Mouse (Mus musculus) liver, embryonic 14.5 days (tissue): ENCODE measurements around the gene Snx27. TPM values are rescaled to one million over a fixed set of nuclear protein-coding genes. Genes with fewer than 3 reads are reported as not detected.
A peak's percentile ranks its signal among the peaks of the same experiment; 100 is the strongest.

Experiments used
- ATAC-seq: fragments of 200-750 bp; cut with Nextera tagmentation; 2 replicates; pipeline ENCODE4 v1.8.0; 2017; ENCODE audit warnings: moderate number of reproducible peaks, mild to moderate bottlenecking, moderate library complexity; ENCODE audit not compliant: insufficient read depth
- DNase-seq, 3 experiments: peaks; one replicate each; pipeline ENCODE4 v3.0.0-alpha.2; 2012 to 2013; ENCODE audit warnings: low read depth in 3 of 3, low spot score in 3 of 3
- H3K27ac ChIP-seq: fragments of 300-500 bp; sonication (generic); 2 replicates; pipeline ENCODE4 v1.5.1; 2014; ENCODE audit warnings: moderate library complexity, mild to moderate bottlenecking, control low read depth, inconsistent platforms
- H3K27me3 ChIP-seq: fragments of 300-500 bp; sonication (generic); 2 replicates; pipeline ENCODE4 v1.6.1; 2014; ENCODE audit warnings: mild to moderate bottlenecking, low read length, moderate library complexity; ENCODE audit not compliant: control insufficient read depth, insufficient read depth
- H3K36me3 ChIP-seq: fragments of 300-500 bp; sonication (generic); replicated peaks from 2 replicates; pipeline ENCODE4 v1.6.1; 2014; ENCODE audit warnings: low read depth; ENCODE audit not compliant: control insufficient read depth, insufficient read depth
- H3K4me1 ChIP-seq, 2 experiments: fragments of 200-500 bp in 1 of 2; fragments of 300-500 bp in 1 of 2; sonication (generic) in 1 of 2; replicated peaks; 2 replicates each; pipeline ENCODE4 v1.6.1; 2012 to 2014; ENCODE audit warnings: antibody characterized with exemption in 1 of 2, inconsistent platforms in 1 of 2, low read length in 1 of 2; ENCODE audit not compliant: control insufficient read depth in 2 of 2, insufficient read depth in 2 of 2
- H3K4me2 ChIP-seq: fragments of 300-500 bp; sonication (generic); 2 replicates; pipeline ENCODE4 v1.6.1; 2014; ENCODE audit warnings: low read depth, mild to moderate bottlenecking, control low read depth, moderate library complexity
- H3K4me3 ChIP-seq, 2 experiments: fragments of 200-500 bp in 1 of 2; fragments of 300-500 bp in 1 of 2; sonication (generic) in 1 of 2; 2 replicates each; pipeline ENCODE4 v1.5.1; 2012 to 2014; ENCODE audit warnings: low read depth in 2 of 2, low read length in 2 of 2, mild to moderate bottlenecking in 2 of 2, control low read depth in 1 of 2, inconsistent platforms in 1 of 2, moderate library complexity in 1 of 2; ENCODE audit not compliant: insufficient read depth in 1 of 2
- H3K9ac ChIP-seq: fragments of 300-500 bp; sonication (generic); replicated peaks from 2 replicates; pipeline ENCODE4 v1.6.1; 2014; ENCODE audit warnings: mild to moderate bottlenecking, control low read depth, moderate library complexity
- H3K9me3 ChIP-seq: fragments of 300-500 bp; sonication (generic); 2 replicates; pipeline ENCODE4 v1.6.1; 2016; ENCODE audit warnings: low read length, mixed read lengths; ENCODE audit not compliant: control insufficient read depth
- CTCF ChIP-seq: IDR thresholded peaks from 2 replicates; pipeline ENCODE4 v1.5.1; 2016; ENCODE audit warnings: antibody characterized with exemption, low read depth, control low read depth
- EP300 ChIP-seq: IDR thresholded peaks from 2 replicates; pipeline ENCODE4 v1.6.1; 2016; ENCODE audit warnings: antibody characterized with exemption, low read depth
- WGBS: fragments of 180-500 bp; shearing (Covaris S2); extraction: QIAGEN DNeasy Blood & Tissue Kit; methylation state at CpG from one replicate; pipeline ENCODE4 v1.1.7; 2014; ENCODE audit not compliant: insufficient replicate concordance; 5-methylcytosine and 5-hydroxymethylcytosine counted together
- polyA plus RNA-seq, 2 experiments: library from polyadenylated mRNA; depleted of rRNA in 1 of 2; stranded (reverse) in 1 of 2; unstranded in 1 of 2; fragments of >200 nt; fragmentation: Nextera tagmentation in 1 of 2; extraction: Ambion mirVana in 1 of 2; gene quantifications; 2 replicates each; pipeline versions ENCODE4 v1.2.1 to v1.2.3; 2012 to 2014

Gene Snx27
- polyA plus RNA-seq, 2 experiments: 5.6 to 9.7 TPM

GRCm38 (mm10) chr3:94595871-94596287 lies 13.4 kb upstream of the Snx27 start:
- ATAC-seq: no peak
- Histone ChIP-seq H3K4me2 (no peak overlapping the region), H3K27ac (no peak overlapping the region), H3K9ac (no peak overlapping the region), H3K4me1 (no peaks in the 10 kb centered on the region), H3K36me3 (no peaks in the 10 kb centered on the region), H3K9me3 (no peaks in the 10 kb centered on the region), H3K4me3 (no peak overlapping the region), H3K27me3 (no peaks in the 10 kb centered on the region)
- 60% methylated on average over 6 of the region's 6 CpGs for WGBS
- no peak for DNase-seq
- no peak for TF ChIP-seq CTCF
- no peak for TF ChIP-seq EP300

GRCm38 (mm10) chr3:94591066-94591465 lies 8.6 kb upstream of the Snx27 start:
- no peaks in the 10 kb centered on the region for H3K36me3 ChIP-seq
- H3K9me3 ChIP-seq: no peaks in the 10 kb centered on the region
- no peaks in the 10 kb centered on the region for H3K27me3 ChIP-seq
- no peak for TF ChIP-seq CTCF
- no peak for TF ChIP-seq EP300
- no peak overlapping the region for H3K9ac ChIP-seq
- WGBS: 56% methylated on average over 5 of the region's 5 CpGs
- H3K4me3 ChIP-seq: no peak overlapping the region
- ATAC-seq (no peak), DNase-seq (no peak)
- H3K4me2 ChIP-seq: no peak overlapping the region
- no peaks in the 10 kb centered on the region for H3K4me1 ChIP-seq
- H3K27ac ChIP-seq: no peak overlapping the region

GRCm38 (mm10) chr3:94587962-94588361 lies 5.4 kb upstream of the Snx27 start:
- Histone ChIP-seq H3K9ac (no peak overlapping the region), H3K4me2 (no peak overlapping the region)
- ATAC-seq: no peak

GRCm38 (mm10) chr3:94582944-94583343 lies 428 bp upstream of the Snx27 start:
- no peak overlapping the region for H3K27ac ChIP-seq

More at GRCm38 (mm10) chr3:94587962-94588361, 5.4 kb upstream of the Snx27 start:
- TF ChIP-seq EP300 (no peak), CTCF (no peak)
- no peak overlapping the region for H3K27ac ChIP-seq
- H3K4me1 ChIP-seq: no peaks in the 10 kb centered on the region
- no peaks in the 10 kb centered on the region for H3K27me3 ChIP-seq
- no peaks in the 10 kb centered on the region for H3K9me3 ChIP-seq
- H3K36me3 ChIP-seq: no peaks in the 10 kb centered on the region
- DNase-seq: peak in 1 of 3 experiments; percentile 40
- WGBS: 43% methylated on average over 5 of the region's 5 CpGs
- no peak overlapping the region for H3K4me3 ChIP-seq

GRCm38 (mm10) chr3:94581793-94582455 lies 592 bp downstream of the Snx27 start:
- Histone ChIP-seq H3K4me3 (peak overlapping the region; percentile 77), H3K27ac (peak overlapping the region; percentile 38), H3K9me3 (no peaks in the 10 kb centered on the region), H3K9ac (peak overlapping the region; percentile 83), H3K4me1 (peaks cover 8 to 16% of the 10 kb centered on the region in 2 experiments), H3K36me3 (no peaks in the 10 kb centered on the region), H3K4me2 (peak overlapping the region; percentile 86), H3K27me3 (no peaks in the 10 kb centered on the region)
- TF ChIP-seq CTCF: no peak
- DNase-seq (no peak), ATAC-seq (peak; percentile 79)
- under 1% methylated on average over 37 of the region's 48 CpGs for WGBS

More at GRCm38 (mm10) chr3:94582944-94583343, 428 bp upstream of the Snx27 start:
- H3K4me3 ChIP-seq: peak overlapping the region; percentile 77
- no peaks in the 10 kb centered on the region for H3K9me3 ChIP-seq
- H3K27me3 ChIP-seq: no peaks in the 10 kb centered on the region
- ATAC-seq (no peak), DNase-seq (no peak)
- WGBS: 52% methylated on average over 7 of the region's 7 CpGs
- TF ChIP-seq CTCF (no peak), EP300 (no peak)
- H3K9ac ChIP-seq: no peak overlapping the region; the same call in 1 of the 2 replicates
- H3K36me3 ChIP-seq: no peaks in the 10 kb centered on the region
- H3K4me1 ChIP-seq: peaks cover 8 to 15% of the 10 kb centered on the region in 2 experiments
- H3K4me2 ChIP-seq: peak overlapping the region; percentile 86
